Mouse (Mus musculus) heart, postnatal 0 days (tissue): ENCODE results near the gene Atl2. TPM values are rescaled to one million over a fixed set of nuclear protein-coding genes. Genes with fewer than 3 reads are reported as not detected.

Source experiments
- ATAC-seq: fragments of 200-750 bp; cut with Nextera tagmentation; 2 replicates; pipeline ENCODE4 v1.8.0; 2017; ENCODE audit warnings: low read depth, moderate number of reproducible peaks, moderate library complexity; ENCODE audit not compliant: insufficient read depth
- DNase-seq: peaks from one replicate; pipeline ENCODE4 v3.0.0-alpha.2; 2016; ENCODE audit warnings: low spot score
- H3K27ac ChIP-seq: fragments of 300-500 bp; sonication (generic); 2 replicates; pipeline ENCODE4 v1.5.1; 2014; ENCODE audit warnings: low read depth, mild to moderate bottlenecking
- H3K27me3 ChIP-seq: fragments of 300-500 bp; sonication (generic); 2 replicates; pipeline ENCODE4 v1.6.1; 2014; ENCODE audit warnings: low read length, mixed read lengths; ENCODE audit not compliant: control insufficient read depth, insufficient read depth
- H3K36me3 ChIP-seq: fragments of 300-500 bp; sonication (generic); replicated peaks from 2 replicates; pipeline ENCODE4 v1.6.1; 2014; ENCODE audit warnings: low read length, mixed read lengths; ENCODE audit not compliant: control insufficient read depth, insufficient read depth
- H3K4me1 ChIP-seq: fragments of 300-500 bp; sonication (generic); 2 replicates; pipeline ENCODE4 v1.6.1; 2014; ENCODE audit warnings: antibody characterized with exemption; ENCODE audit not compliant: control insufficient read depth, insufficient read depth
- H3K4me2 ChIP-seq: fragments of 300-500 bp; sonication (generic); 2 replicates; pipeline ENCODE4 v1.6.1; 2014; ENCODE audit warnings: low read depth, mild to moderate bottlenecking, low read length, moderate library complexity
- H3K4me3 ChIP-seq: fragments of 300-500 bp; sonication (generic); 2 replicates; pipeline ENCODE4 v1.5.1; 2014; ENCODE audit warnings: low read depth, low read length
- H3K9ac ChIP-seq: fragments of 300-500 bp; sonication (generic); replicated peaks from 2 replicates; pipeline ENCODE4 v1.6.1; 2014; ENCODE audit warnings: low read depth, low read length, mixed read lengths
- H3K9me3 ChIP-seq: fragments of 300-500 bp; sonication (generic); replicated peaks from 2 replicates; pipeline ENCODE4 v1.6.1; 2016; ENCODE audit warnings: low read length; ENCODE audit not compliant: control insufficient read depth
- CTCF ChIP-seq: IDR thresholded peaks from 2 replicates; pipeline ENCODE4 v1.5.1; 2016; ENCODE audit warnings: antibody characterized with exemption, control low read depth, low read depth
- EP300 ChIP-seq: IDR thresholded peaks from 2 replicates; pipeline ENCODE4 v1.6.1; 2016; ENCODE audit warnings: antibody characterized with exemption, low read depth
- WGBS: fragments of 180-500 bp; shearing (Covaris S2); extraction: QIAGEN DNeasy Blood & Tissue Kit; methylation state at CpG from one replicate; pipeline ENCODE4 v1.1.7; 2014; 5-methylcytosine and 5-hydroxymethylcytosine counted together
- polyA plus RNA-seq: library from polyadenylated mRNA; unstranded; fragments of >200 nt; fragmentation: Nextera tagmentation; extraction: Ambion mirVana; gene quantifications from 2 replicates; pipeline ENCODE4 v1.2.1, GENCODE M21; 2015
- total RNA-seq: library from RNA; depleted of rRNA; stranded (reverse); fragments of >200 nt; gene quantifications from 2 replicates; pipeline ENCODE4 v1.2.3, GENCODE M21; 2014; ENCODE audit warnings: low replicate concordance

Gene Atl2
- total and polyA plus RNA-seq, 2 experiments from 2014 or later = 11.3 to 20.2 TPM

DNA sequence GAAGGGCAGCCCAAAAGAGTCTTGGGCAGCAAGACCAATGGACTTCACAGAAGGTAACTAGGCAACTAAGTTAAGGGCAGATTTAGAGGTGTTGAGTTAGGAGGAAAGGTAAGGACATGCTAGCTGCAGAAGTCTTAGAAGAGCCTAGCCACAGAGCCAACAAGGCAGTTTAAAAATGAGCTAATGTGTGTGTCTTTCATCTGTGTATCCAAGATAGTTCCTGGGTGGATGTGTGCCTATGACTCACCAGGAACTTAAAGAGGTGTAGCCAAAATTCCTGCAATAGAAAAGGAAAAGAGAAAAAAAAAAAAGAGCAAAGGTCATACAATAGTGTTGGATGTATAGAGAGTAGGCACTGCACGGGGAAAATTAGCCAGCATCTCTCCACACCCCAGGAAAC lies 63.6 kb downstream of the Atl2 start:
- Histone ChIP-seq H3K36me3 (no peaks in the 10 kb centered on the region), H3K9me3 (no peaks in the 10 kb centered on the region), H3K4me3 (no peak overlapping the region), H3K4me2 (no peak overlapping the region), H3K27ac (no peak overlapping the region), H3K4me1 (no peaks in the 10 kb centered on the region), H3K27me3 (no peaks in the 10 kb centered on the region), H3K9ac (no peak overlapping the region)
- WGBS = 40% methylated on average over 1 of the region's 1 CpGs
- DNase-seq (no peak), ATAC-seq (no peak)
- TF ChIP-seq CTCF (no peak), EP300 (no peak)

- H3K9ac ChIP-seq = no peak overlapping the region
- TF ChIP-seq EP300 (no peak), CTCF (no peak)
- DNase-seq = no peak
- no peak overlapping the region for H3K27ac ChIP-seq
- H3K27me3 ChIP-seq = no peaks in the 10 kb centered on the region
- H3K36me3 ChIP-seq = no peaks in the 10 kb centered on the region
- no peaks in the 10 kb centered on the region for H3K9me3 ChIP-seq
- H3K4me1 ChIP-seq = no peaks in the 10 kb centered on the region
- H3K4me3 ChIP-seq = no peak overlapping the region
- no peak for ATAC-seq
- 68% methylated on average over 6 of the region's 6 CpGs for WGBS
- no peak overlapping the region for H3K4me2 ChIP-seq
These were observed 69.4 kb downstream of the Atl2 start for GRCm38 (mm10) chr17:79826482-79827034.

GRCm38 (mm10) chr17:79825241-79826030 lies 70.5 kb downstream of the Atl2 start:
- no peak for TF ChIP-seq CTCF
- TF ChIP-seq EP300 = no peak
- DNase-seq (no peak), ATAC-seq (no peak)
- no peak overlapping the region for H3K27ac ChIP-seq
- no peaks in the 10 kb centered on the region for H3K4me1 ChIP-seq
- no peak overlapping the region for H3K4me3 ChIP-seq
- no peaks in the 10 kb centered on the region for H3K36me3 ChIP-seq
- H3K9ac ChIP-seq = no peak overlapping the region
- H3K4me2 ChIP-seq = no peak overlapping the region
- H3K27me3 ChIP-seq = no peaks in the 10 kb centered on the region
- 75% methylated on average over 11 of the region's 11 CpGs for WGBS
- no peaks in the 10 kb centered on the region for H3K9me3 ChIP-seq

- ATAC-seq = no peak
- H3K36me3 ChIP-seq = no peaks in the 10 kb centered on the region
- 59% methylated on average over 1 of the region's 1 CpGs for WGBS
- no peak for DNase-seq
- no peak for TF ChIP-seq CTCF
- no peak for TF ChIP-seq EP300
- H3K4me1 ChIP-seq = no peaks in the 10 kb centered on the region
- H3K4me2 ChIP-seq = no peak overlapping the region
- no peaks in the 10 kb centered on the region for H3K27me3 ChIP-seq
- no peak overlapping the region for H3K4me3 ChIP-seq
- no peak overlapping the region for H3K9ac ChIP-seq
- H3K27ac ChIP-seq = no peak overlapping the region
- no peaks in the 10 kb centered on the region for H3K9me3 ChIP-seq
These were observed 71.5 kb downstream of the Atl2 start for GRCm38 (mm10) chr17:79824406-79824805.

DNA sequence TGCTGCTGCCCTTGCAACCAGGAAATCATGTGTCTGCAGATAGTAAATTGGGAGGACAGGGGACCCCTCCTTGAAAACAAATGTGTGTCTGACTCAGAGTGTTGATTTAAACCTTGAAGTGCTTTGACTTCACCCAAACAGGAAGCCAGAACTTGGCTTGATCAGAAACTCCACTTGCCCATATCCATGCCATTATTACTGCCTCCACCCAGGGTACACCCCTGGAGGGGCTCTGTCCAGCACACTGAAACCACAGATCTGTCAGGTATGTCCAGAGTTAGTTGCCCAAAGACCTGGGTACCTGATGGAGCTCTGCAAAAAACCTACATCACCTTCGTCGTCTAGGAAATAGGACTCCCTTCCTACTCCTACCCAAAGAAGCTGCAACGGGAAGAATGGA lies 77.0 kb downstream of the Atl2 start:
- no peak for DNase-seq
- 45% methylated on average over 3 of the region's 3 CpGs for WGBS
- H3K9me3 ChIP-seq = no peaks in the 10 kb centered on the region
- no peak overlapping the region for H3K4me3 ChIP-seq
- no peaks in the 10 kb centered on the region for H3K4me1 ChIP-seq
- no peak overlapping the region for H3K9ac ChIP-seq
- no peak for ATAC-seq
- no peaks in the 10 kb centered on the region for H3K27me3 ChIP-seq
- no peaks in the 10 kb centered on the region for H3K36me3 ChIP-seq
- no peak overlapping the region for H3K27ac ChIP-seq
- no peak overlapping the region for H3K4me2 ChIP-seq
- no peak for TF ChIP-seq CTCF
- no peak for TF ChIP-seq EP300
